Mouse (Mus musculus) hindbrain, embryonic 13.5 days (tissue): Measurements from ENCODE around the gene Gm49405. TPM values are rescaled to one million over a fixed set of nuclear protein-coding genes. Genes with fewer than 3 reads are reported as not detected.
A peak's percentile ranks its signal among the peaks of the same experiment; 100 is the strongest.
"Not testable (repeated sequence)": the region's sequence is repeated elsewhere in the genome, so short reads cannot be mapped to it uniquely, and the experiment has no call there.

Source experiments
- ATAC-seq: fragments of 200-750 bp; cut with Nextera tagmentation; 2 replicates; pipeline ENCODE4 v1.8.0; 2017; ENCODE audit warnings: moderate TSS enrichment; ENCODE audit not compliant: low FRiP score
- H3K27ac ChIP-seq: fragments of 300-500 bp; sonication (generic); 2 replicates; pipeline ENCODE4 v1.5.1; 2015; ENCODE audit warnings: inconsistent platforms, mild to moderate bottlenecking, moderate library complexity
- H3K27me3 ChIP-seq: fragments of 300-500 bp; sonication (generic); 2 replicates; pipeline ENCODE4 v1.6.1; 2015; ENCODE audit warnings: mild to moderate bottlenecking, inconsistent platforms
- H3K36me3 ChIP-seq: fragments of 300-500 bp; sonication (generic); 2 replicates; pipeline ENCODE4 v1.6.1; 2015; ENCODE audit warnings: mild to moderate bottlenecking, inconsistent platforms
- H3K4me1 ChIP-seq: fragments of 300-500 bp; sonication (generic); replicated peaks from 2 replicates; pipeline ENCODE4 v1.6.1; 2015; ENCODE audit warnings: inconsistent platforms
- H3K4me2 ChIP-seq: fragments of 300-500 bp; sonication (generic); 2 replicates; pipeline ENCODE4 v1.6.1; 2015; ENCODE audit warnings: inconsistent platforms, mild to moderate bottlenecking, moderate library complexity
- H3K4me3 ChIP-seq: fragments of 300-500 bp; sonication (generic); 2 replicates; pipeline ENCODE4 v1.5.1; 2015; ENCODE audit warnings: mild to moderate bottlenecking, inconsistent platforms
- H3K9ac ChIP-seq: fragments of 300-500 bp; sonication (generic); 2 replicates; pipeline ENCODE4 v1.6.1; 2015; ENCODE audit warnings: mild to moderate bottlenecking, inconsistent platforms
- H3K9me3 ChIP-seq: fragments of 300-500 bp; sonication (generic); 2 replicates; pipeline ENCODE4 v1.6.1; 2016; ENCODE audit warnings: inconsistent platforms
- WGBS: fragments of 180-500 bp; shearing (Covaris S2); methylation state at CpG from one replicate; pipeline ENCODE4 v1.1.7; 2015; 5-methylcytosine and 5-hydroxymethylcytosine counted together
- polyA plus RNA-seq: library from polyadenylated mRNA; unstranded; fragments of >200 nt; fragmentation: Nextera tagmentation; extraction: Ambion mirVana; gene quantifications from 2 replicates; pipeline ENCODE4 v1.2.1, GENCODE M21; 2015

Gm49405 gene
- polyA plus RNA-seq, 1 experiment from 2014 or later: 5.2 TPM

GRCm38 (mm10) chr19:3966330-3967075 lies 33.9 kb upstream of the Gm49405 start:
- no peak overlapping the region for H3K4me2 ChIP-seq
- H3K4me1 ChIP-seq: no peaks in the 10 kb centered on the region
- 0 out of 2 replicates have a peak, but pooled peaks cover 4% of the 10 kb centered on the region for H3K27me3 ChIP-seq
- ATAC-seq: no peak
- WGBS: 74% methylated on average over 11 of the region's 11 CpGs
- H3K36me3 ChIP-seq: no peaks in the 10 kb centered on the region
- H3K9ac ChIP-seq: no peak overlapping the region
- no peak overlapping the region for H3K4me3 ChIP-seq
- H3K9me3 ChIP-seq: no peaks in the 10 kb centered on the region
- no peak overlapping the region for H3K27ac ChIP-seq

GRCm38 (mm10) chr19:3967258-3967657 lies 33.2 kb upstream of the Gm49405 start:
- H3K9ac ChIP-seq: no peak overlapping the region
- no peaks in the 10 kb centered on the region for H3K36me3 ChIP-seq
- 77% methylated on average over 3 of the region's 3 CpGs for WGBS
- H3K4me2 ChIP-seq: no peak overlapping the region
- H3K27me3 ChIP-seq: peaks cover 6% of the 10 kb centered on the region; the same call in 1 of the 2 replicates
- no peaks in the 10 kb centered on the region for H3K9me3 ChIP-seq
- H3K4me3 ChIP-seq: no peak overlapping the region
- H3K4me1 ChIP-seq: no peaks in the 10 kb centered on the region
- H3K27ac ChIP-seq: no peak overlapping the region
- ATAC-seq: no peak

GRCm38 (mm10) chr19:3972229-3972628 lies 28.2 kb upstream of the Gm49405 start, which contains the start of gene Aldh3b2:
Aldh3b2 (plus strand) TSS chr19:3972328.
- Histone ChIP-seq H3K4me2 (no peak within 1 kb of the TSS), H3K9ac (no peak within 1 kb of the TSS; the same call in 1 of the 2 replicates), H3K9me3 (no peaks in the 10 kb centered on the region), H3K27ac (no peak within 1 kb of the TSS), H3K36me3 (no peaks in the 10 kb centered on the region), H3K27me3 (peaks cover 7% of the 10 kb centered on the region; the same call in 1 of the 2 replicates), H3K4me3 (no peak within 1 kb of the TSS), H3K4me1 (0 out of 2 replicates have a peak, but pooled peaks cover under 1% of the 10 kb centered on the region)
- ATAC-seq: no peak
- WGBS: 61% methylated on average over 9 of the region's 9 CpGs

- H3K4me1 ChIP-seq, H3K9ac ChIP-seq, ATAC-seq, H3K27ac ChIP-seq, H3K9me3 ChIP-seq, H3K36me3 ChIP-seq, H3K27me3 ChIP-seq, H3K4me2 ChIP-seq, H3K4me3 ChIP-seq: not testable (repeated sequence)
- WGBS: 82% methylated on average over 6 of the region's 6 CpGs
These were observed 25.8 kb upstream of the Gm49405 start for GRCm38 (mm10) chr19:3974608-3975007.

GRCm38 (mm10) chr19:3975866-3976265 lies 24.6 kb upstream of the Gm49405 start:
- Histone ChIP-seq H3K9me3 (no peaks in the 10 kb centered on the region), H3K27ac (no peak overlapping the region), H3K36me3 (no peaks in the 10 kb centered on the region), H3K27me3 (peaks cover 3% of the 10 kb centered on the region; the same call in 1 of the 2 replicates), H3K4me1 (peaks cover 10% of the 10 kb centered on the region; the same call in 1 of the 2 replicates), H3K4me3 (no peak overlapping the region), H3K4me2 (no peak overlapping the region), H3K9ac (no peak overlapping the region)
- ATAC-seq: no peak
- WGBS: 76% methylated on average over 2 of the region's 2 CpGs

GRCm38 (mm10) chr19:3980309-3980708 lies 20.1 kb upstream of the Gm49405 start:
- peak; percentile 61 for ATAC-seq
- 18% methylated on average over 4 of the region's 4 CpGs for WGBS
- H3K4me3 ChIP-seq: no peak overlapping the region
- no peak overlapping the region for H3K4me2 ChIP-seq
- H3K9me3 ChIP-seq: no peaks in the 10 kb centered on the region
- no peaks in the 10 kb centered on the region for H3K27me3 ChIP-seq
- H3K27ac ChIP-seq: no peak overlapping the region
- H3K36me3 ChIP-seq: no peaks in the 10 kb centered on the region
- no peak overlapping the region for H3K9ac ChIP-seq
- peaks cover 26% of the 10 kb centered on the region for H3K4me1 ChIP-seq

- ATAC-seq: no peak
- WGBS: 82% methylated on average over 9 of the region's 9 CpGs
- no peak overlapping the region for H3K4me2 ChIP-seq
These were observed 19.5 kb upstream of the Gm49405 start for GRCm38 (mm10) chr19:3980917-3981316.

GRCm38 (mm10) chr19:3983527-3984200 lies 16.8 kb upstream of the Gm49405 start:
- H3K9me3 ChIP-seq: no peaks in the 10 kb centered on the region; the same call in 1 of the 2 replicates
- no peak overlapping the region for H3K27ac ChIP-seq
- H3K4me3 ChIP-seq: no peak overlapping the region
- no peak for ATAC-seq
- H3K36me3 ChIP-seq: no peaks in the 10 kb centered on the region
- no peak overlapping the region for H3K9ac ChIP-seq
- no peak overlapping the region for H3K4me2 ChIP-seq
- 22% methylated on average over 9 of the region's 9 CpGs for WGBS
- peaks cover 32% of the 10 kb centered on the region for H3K4me1 ChIP-seq
- no peaks in the 10 kb centered on the region for H3K27me3 ChIP-seq

More at GRCm38 (mm10) chr19:3980917-3981316, 19.5 kb upstream of the Gm49405 start:
- no peak overlapping the region for H3K27ac ChIP-seq
- H3K9ac ChIP-seq: no peak overlapping the region
- no peaks in the 10 kb centered on the region for H3K9me3 ChIP-seq
- H3K36me3 ChIP-seq: no peaks in the 10 kb centered on the region
- peaks cover 30% of the 10 kb centered on the region for H3K4me1 ChIP-seq
- H3K4me3 ChIP-seq: no peak overlapping the region
- H3K27me3 ChIP-seq: no peaks in the 10 kb centered on the region

GRCm38 (mm10) chr19:3985261-3985681 lies 15.2 kb upstream of the Gm49405 start:
- Histone ChIP-seq H3K4me3 (no peak overlapping the region), H3K9ac (no peak overlapping the region), H3K4me1 (peaks cover 27% of the 10 kb centered on the region), H3K36me3 (no peaks in the 10 kb centered on the region), H3K4me2 (no peak overlapping the region), H3K27ac (no peak overlapping the region), H3K9me3 (no peaks in the 10 kb centered on the region; the same call in 1 of the 2 replicates), H3K27me3 (no peaks in the 10 kb centered on the region)
- WGBS: 14% methylated on average over 8 of the region's 8 CpGs
- no peak for ATAC-seq

DNA sequence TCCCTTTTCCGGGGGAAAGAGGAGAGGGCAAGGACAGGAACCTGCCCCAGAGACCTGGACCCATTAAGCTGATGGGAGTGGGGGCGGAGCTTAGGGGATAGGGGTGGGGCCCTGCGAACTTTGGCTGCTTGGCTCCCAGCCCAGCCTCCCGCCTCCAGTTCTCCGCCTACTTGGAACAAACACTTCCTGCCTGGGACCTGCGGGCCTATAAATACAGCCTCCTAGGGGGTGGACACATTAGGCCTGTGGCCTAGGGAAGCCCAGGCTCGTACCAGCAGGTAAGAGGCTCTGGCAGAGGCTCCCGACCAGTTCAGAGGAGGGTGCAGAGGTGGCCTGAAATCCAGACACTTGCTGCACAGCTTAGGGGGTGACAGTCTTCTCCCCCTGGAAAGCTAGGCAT lies 14.1 kb upstream of the Gm49405 start, which contains the start of gene Acy3:
Gene Acy3, plus strand, starts transcription at position 237 of the 400 bp plus-strand sequence.
- Histone ChIP-seq H3K27me3 (no peaks in the 10 kb centered on the region), H3K9ac (no peak within 1 kb of the TSS), H3K4me3 (no peak within 1 kb of the TSS), H3K4me2 (no peak within 1 kb of the TSS), H3K9me3 (no peaks in the 10 kb centered on the region; the same call in 1 of the 2 replicates), H3K4me1 (peaks cover 33% of the 10 kb centered on the region), H3K27ac (no peak within 1 kb of the TSS), H3K36me3 (no peaks in the 10 kb centered on the region)
- 19% methylated on average over 8 of the region's 8 CpGs for WGBS
- ATAC-seq: no peak

GRCm38 (mm10) chr19:3988066-3988465 lies 12.4 kb upstream of the Gm49405 start:
- H3K4me1 ChIP-seq: peaks cover 33% of the 10 kb centered on the region
- no peaks in the 10 kb centered on the region for H3K27me3 ChIP-seq
- WGBS: 93% methylated on average over 13 of the region's 14 CpGs
- H3K36me3 ChIP-seq: no peaks in the 10 kb centered on the region
- ATAC-seq: no peak
- H3K4me3 ChIP-seq: no peak overlapping the region
- H3K9ac ChIP-seq: no peak overlapping the region
- no peak overlapping the region for H3K4me2 ChIP-seq
- no peaks in the 10 kb centered on the region; the same call in 1 of the 2 replicates for H3K9me3 ChIP-seq
- H3K27ac ChIP-seq: no peak overlapping the region

GRCm38 (mm10) chr19:3988750-3989149 lies 11.7 kb upstream of the Gm49405 start:
- H3K4me2 ChIP-seq: no peak overlapping the region
- peaks cover 26% of the 10 kb centered on the region for H3K4me1 ChIP-seq
- WGBS: 83% methylated on average over 4 of the region's 4 CpGs
- H3K9me3 ChIP-seq: no peaks in the 10 kb centered on the region; the same call in 1 of the 2 replicates
- H3K36me3 ChIP-seq: no peaks in the 10 kb centered on the region
- no peak overlapping the region for H3K4me3 ChIP-seq
- no peak overlapping the region for H3K9ac ChIP-seq
- no peaks in the 10 kb centered on the region for H3K27me3 ChIP-seq
- no peak overlapping the region for H3K27ac ChIP-seq
- no peak for ATAC-seq
